Mouse (Mus musculus): ENCODE measurements around the gene Mad2l1bp.

- TF ChIP-seq TAL1 (IDR thresholded peaks at IDR 0.05; ENCODE audit: low read length) (no peak), GATA1 (IDR thresholded peaks at IDR 0.05; ENCODE audit: low read length) (no peak)
These were observed 30.6 kb downstream of the Mad2l1bp start for GRCm38 (mm10) chr17:46122791-46123190.
